Mouse (Mus musculus) bone marrow, adult 2 months (tissue): Measurements from ENCODE around the gene Ifrd2.

ENCODE experiments used
- CTCF ChIP-seq: fragments of 200-500 bp; IDR thresholded peaks from 2 replicates; pipeline ENCODE4 v1.5.1; 2011; ENCODE audit warnings: low read length, control low read depth; ENCODE audit not compliant: control insufficient read depth, insufficient read depth
- POLR2A ChIP-seq: fragments of 200-500 bp; IDR thresholded peaks from 2 replicates; pipeline ENCODE4 v1.6.1; 2011; ENCODE audit warnings: low read depth, mild to moderate bottlenecking, control low read depth, low read length, borderline replicate concordance; ENCODE audit not compliant: control insufficient read depth

GRCm38 (mm10) chr9:107612945-107613569, 25.6 kb downstream of the Ifrd2 start:
- TF ChIP-seq POLR2A (no peak), CTCF (no peak)
